Mouse (Mus musculus) limb, embryonic 10.5 days (tissue): ENCODE measurements around the gene P2ry14. TPM values are rescaled to one million over a fixed set of nuclear protein-coding genes. Genes with fewer than 3 reads are reported as not detected.
"Not testable (repeated sequence)": the region's sequence is repeated elsewhere in the genome, so short reads cannot be mapped to it uniquely, and the experiment has no call there.

ENCODE experiments used
- DNase-seq: peaks from one replicate; pipeline ENCODE4 v3.0.0-alpha.2; 2017; ENCODE audit warnings: low spot score
- H3K27ac ChIP-seq: fragments of 300-500 bp; sonication (generic); 2 replicates; pipeline ENCODE4 v1.5.1; 2016; ENCODE audit warnings: mild to moderate bottlenecking
- H3K27me3 ChIP-seq: fragments of 300-500 bp; sonication (generic); 2 replicates; pipeline ENCODE4 v1.6.1; 2016; ENCODE audit warnings: low read depth, mild to moderate bottlenecking; ENCODE audit not compliant: poor library complexity, severe bottlenecking
- H3K36me3 ChIP-seq: fragments of 300-500 bp; sonication (generic); 2 replicates; pipeline ENCODE4 v1.6.1; 2016; ENCODE audit warnings: mild to moderate bottlenecking, moderate library complexity
- H3K4me1 ChIP-seq: fragments of 300-500 bp; sonication (generic); 2 replicates; pipeline ENCODE4 v1.6.1; 2016
- H3K4me3 ChIP-seq: fragments of 300-500 bp; sonication (generic); 2 replicates; pipeline ENCODE4 v1.5.1; 2016; ENCODE audit warnings: mild to moderate bottlenecking, moderate library complexity
- H3K9me3 ChIP-seq: fragments of 300-500 bp; sonication (generic); replicated peaks from 2 replicates; pipeline ENCODE4 v1.6.1; 2016; ENCODE audit warnings: mild to moderate bottlenecking
- WGBS: fragments of 180-500 bp; shearing (Covaris S2); methylation state at CpG from one replicate; pipeline ENCODE4 v1.1.7; 2016; 5-methylcytosine and 5-hydroxymethylcytosine counted together
- polyA plus RNA-seq: library from polyadenylated mRNA; unstranded; fragments of >200 nt; fragmentation: Nextera tagmentation; extraction: Ambion mirVana; gene quantifications from 2 replicates; pipeline ENCODE4 v1.2.1, GENCODE M21; 2016

P2ry14 gene
- polyA plus RNA-seq, 1 experiment from 2014 or later: 0.70 TPM

GRCm38 (mm10) chr3:59080293-59080916 lies 73.0 kb downstream of the P2ry14 start:
- WGBS: 8% methylated on average over 6 of the region's 6 CpGs
- no peak overlapping the region for H3K27ac ChIP-seq
- no peaks in the 10 kb centered on the region for H3K27me3 ChIP-seq
- H3K9me3 ChIP-seq: no peaks in the 10 kb centered on the region
- peak overlapping the region; percentile 14; the same call in 1 of the 2 replicates for H3K4me3 ChIP-seq
- peaks cover 15% of the 10 kb centered on the region for H3K4me1 ChIP-seq
- H3K36me3 ChIP-seq: no peaks in the 10 kb centered on the region
- no peak for DNase-seq

- H3K36me3 ChIP-seq: no peaks in the 10 kb centered on the region
- H3K9me3 ChIP-seq: no peaks in the 10 kb centered on the region
- H3K4me3 ChIP-seq: no peak overlapping the region
- DNase-seq: peak; percentile 44
- peaks cover 15% of the 10 kb centered on the region for H3K4me1 ChIP-seq
- no peak overlapping the region for H3K27ac ChIP-seq
- WGBS: 50% methylated on average over 4 of the region's 4 CpGs
- no peaks in the 10 kb centered on the region for H3K27me3 ChIP-seq
Observed at GRCm38 (mm10) chr3:59079327-59079726, 74.1 kb downstream of the P2ry14 start.

GRCm38 (mm10) chr3:59078585-59078984 lies 74.8 kb downstream of the P2ry14 start:
- Histone ChIP-seq H3K36me3 (no peaks in the 10 kb centered on the region), H3K27me3 (no peaks in the 10 kb centered on the region), H3K4me3 (no peak overlapping the region), H3K4me1 (peaks cover 15% of the 10 kb centered on the region), H3K27ac (no peak overlapping the region), H3K9me3 (no peaks in the 10 kb centered on the region)
- DNase-seq: no peak
- 87% methylated on average over 11 of the region's 11 CpGs for WGBS

GRCm38 (mm10) chr3:59077278-59077677 lies 76.1 kb downstream of the P2ry14 start:
- H3K27ac ChIP-seq: no peak overlapping the region
- H3K27me3 ChIP-seq: no peaks in the 10 kb centered on the region
- DNase-seq: no peak
- H3K4me3 ChIP-seq: no peak overlapping the region
- WGBS: 67% methylated on average over 4 of the region's 4 CpGs
- peaks cover 15% of the 10 kb centered on the region for H3K4me1 ChIP-seq
- H3K36me3 ChIP-seq: no peaks in the 10 kb centered on the region
- no peaks in the 10 kb centered on the region for H3K9me3 ChIP-seq

GRCm38 (mm10) chr3:59069071-59069470 lies 84.3 kb downstream of the P2ry14 start:
- H3K4me3 ChIP-seq, H3K9me3 ChIP-seq, DNase-seq, H3K36me3 ChIP-seq, H3K27me3 ChIP-seq, H3K4me1 ChIP-seq, H3K27ac ChIP-seq: not testable (repeated sequence)
- WGBS: 91% methylated on average over 1 of the region's 1 CpGs

- H3K27ac ChIP-seq: no peak overlapping the region
- WGBS: 84% methylated on average over 8 of the region's 8 CpGs
Observed at GRCm38 (mm10) chr3:59066558-59067294, 86.7 kb downstream of the P2ry14 start.

GRCm38 (mm10) chr3:59065937-59066336 lies 87.5 kb downstream of the P2ry14 start:
- Histone ChIP-seq H3K27me3 (no peaks in the 10 kb centered on the region), H3K4me1 (0 out of 2 replicates have a peak, but pooled peaks cover 3% of the 10 kb centered on the region), H3K27ac (no peak overlapping the region), H3K4me3 (no peak overlapping the region), H3K9me3 (no peaks in the 10 kb centered on the region), H3K36me3 (no peaks in the 10 kb centered on the region)
- no peak for DNase-seq
- 90% methylated on average over 3 of the region's 3 CpGs for WGBS

More at GRCm38 (mm10) chr3:59066558-59067294, 86.7 kb downstream of the P2ry14 start:
- DNase-seq: no peak
- Histone ChIP-seq H3K27me3 (no peaks in the 10 kb centered on the region), H3K4me1 (0 out of 2 replicates have a peak, but pooled peaks cover 3% of the 10 kb centered on the region), H3K4me3 (no peak overlapping the region), H3K36me3 (no peaks in the 10 kb centered on the region), H3K9me3 (no peaks in the 10 kb centered on the region)

Other genes with a start within 250 kb of the P2ry14 start
- 0.77 and 1.0 TPM in 2 replicates for gene Med12l, start 147.8 kb downstream of the P2ry14 start, polyA plus RNA-seq
- 0.38 and 0.53 TPM in 2 replicates for gene Gpr171, start 51.8 kb downstream of the P2ry14 start, polyA plus RNA-seq
- 0.33 and 0.84 TPM in 2 replicates for gene Gpr87, start 41.5 kb upstream of the P2ry14 start, polyA plus RNA-seq
- 0.25 and 0.30 TPM in 2 replicates for gene P2ry13, start 57.3 kb upstream of the P2ry14 start, polyA plus RNA-seq
- 0.06 and 0.40 TPM in 2 replicates for gene P2ry12, start 109.3 kb upstream of the P2ry14 start, polyA plus RNA-seq
- gene Igsf10, start 190.8 kb upstream of the P2ry14 start, polyA plus RNA-seq: 2.9 and 4.2 TPM in 2 replicates